Mouse (Mus musculus) adrenal gland, postnatal 10 days (tissue): ENCODE measurements around the gene Mllt11. TPM values are rescaled to one million over a fixed set of nuclear protein-coding genes. Genes with fewer than 3 reads are reported as not detected.
"Not testable (repeated sequence)": the region's sequence is repeated elsewhere in the genome, so short reads cannot be mapped to it uniquely, and the experiment has no call there.

Experiments used
- DNase-seq: peaks from one replicate; pipeline ENCODE4 v3.0.0; 2021; ENCODE audit warnings: mixed read lengths
- total RNA-seq, 2 experiments: library from RNA; stranded (reverse); gene quantifications; 2 replicates each; pipeline ENCODE4 v1.2.3; 2021

The Mllt11 gene
- total RNA-seq, 2 experiments from 2014 or later, result 13.8 to 23.7 TPM

DNA sequence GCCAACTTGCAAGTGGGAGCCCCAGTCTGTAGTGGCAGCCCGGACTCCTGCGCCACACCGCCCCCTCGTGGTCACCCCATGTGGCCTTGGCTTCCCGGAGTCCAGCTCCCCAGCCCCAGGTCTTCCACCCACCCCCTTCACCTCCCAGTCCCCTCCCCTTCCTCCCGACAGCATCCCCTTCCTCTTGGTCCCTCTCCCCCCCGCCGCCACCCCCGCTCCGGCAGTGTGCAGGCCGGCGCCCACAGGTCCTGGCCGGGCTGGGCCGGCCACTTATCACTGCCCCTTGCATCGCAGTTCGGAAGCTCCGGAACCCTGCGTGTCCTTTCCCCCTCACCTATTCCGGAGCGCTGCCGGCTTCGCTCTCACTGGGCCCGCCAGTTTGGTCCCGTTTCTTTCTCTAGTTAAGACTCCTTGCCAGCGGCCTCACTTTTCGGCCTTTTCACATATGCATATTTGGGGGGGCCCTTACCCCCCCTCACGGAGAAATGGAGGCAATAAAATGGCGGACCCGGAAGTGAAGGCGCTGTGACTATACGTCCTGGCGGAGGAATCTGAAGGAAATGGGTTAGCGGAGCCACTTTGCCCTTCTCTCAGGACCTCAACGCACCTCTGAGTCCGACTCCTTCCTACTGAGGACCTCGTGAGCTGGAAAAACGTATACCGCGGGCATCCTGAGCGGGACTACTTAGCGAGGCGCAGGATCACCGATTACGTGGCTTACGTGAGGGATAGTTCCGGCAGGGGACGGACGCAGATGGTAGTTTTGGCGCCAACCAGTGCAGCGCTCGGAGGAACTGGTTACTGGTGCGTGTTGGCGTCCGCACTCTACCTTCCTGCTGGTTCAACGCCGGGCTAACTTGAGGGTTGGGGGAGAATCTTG lies 14.5 kb downstream of the Mllt11 start, which contains the start of gene Gabpb2:
Gene Gabpb2, minus strand, starts transcription at position 662 of the 880 bp plus-strand sequence.
- DNase-seq, result peak; percentile 99

DNA sequence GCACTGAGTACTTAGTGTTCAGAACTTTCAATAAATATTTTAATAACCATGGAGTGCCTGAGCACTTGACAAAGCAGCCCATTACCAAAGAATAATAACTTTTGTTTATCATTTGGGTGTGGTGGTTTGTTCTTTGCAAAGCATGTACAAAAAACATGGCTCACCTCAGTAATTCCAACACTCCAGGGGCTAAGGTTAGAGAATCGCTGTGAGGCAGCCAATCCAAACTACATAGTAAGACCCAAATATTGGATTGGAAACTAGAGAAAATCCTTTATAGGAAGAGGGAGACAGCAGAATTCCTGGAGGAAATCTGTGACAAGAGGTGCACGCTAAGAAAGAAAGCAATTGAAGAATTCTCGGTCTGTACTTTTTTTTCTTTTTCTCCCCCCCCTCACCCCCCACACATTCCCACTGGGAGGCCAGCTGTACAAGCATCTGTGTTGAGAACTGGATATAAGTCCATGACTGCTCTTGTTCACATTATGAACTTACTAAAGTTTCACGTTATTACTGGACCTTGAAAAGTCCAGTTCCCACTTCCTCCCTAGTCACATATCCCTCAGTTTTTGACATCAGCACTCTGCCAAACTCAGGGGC lies 15.2 kb downstream of the Mllt11 start:
- no peak for DNase-seq

DNA sequence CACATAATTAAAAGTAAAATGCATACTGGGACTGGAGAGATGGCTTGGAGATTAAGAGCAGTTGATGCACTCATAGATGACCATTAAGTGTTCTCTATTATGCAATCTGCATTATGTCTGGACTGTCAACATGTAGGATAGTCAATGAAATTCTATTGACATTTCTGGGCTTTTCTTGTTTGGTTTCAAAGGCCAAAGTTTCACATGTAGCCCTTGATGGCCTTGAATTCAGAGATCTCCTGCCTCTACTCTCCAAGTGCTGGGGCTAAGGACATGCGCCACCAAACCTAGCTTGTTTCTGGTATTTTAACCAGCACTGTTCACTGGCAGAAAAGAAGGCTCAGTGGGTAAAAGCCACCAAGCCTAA lies 18.4 kb downstream of the Mllt11 start:
- DNase-seq, result no peak

DNA sequence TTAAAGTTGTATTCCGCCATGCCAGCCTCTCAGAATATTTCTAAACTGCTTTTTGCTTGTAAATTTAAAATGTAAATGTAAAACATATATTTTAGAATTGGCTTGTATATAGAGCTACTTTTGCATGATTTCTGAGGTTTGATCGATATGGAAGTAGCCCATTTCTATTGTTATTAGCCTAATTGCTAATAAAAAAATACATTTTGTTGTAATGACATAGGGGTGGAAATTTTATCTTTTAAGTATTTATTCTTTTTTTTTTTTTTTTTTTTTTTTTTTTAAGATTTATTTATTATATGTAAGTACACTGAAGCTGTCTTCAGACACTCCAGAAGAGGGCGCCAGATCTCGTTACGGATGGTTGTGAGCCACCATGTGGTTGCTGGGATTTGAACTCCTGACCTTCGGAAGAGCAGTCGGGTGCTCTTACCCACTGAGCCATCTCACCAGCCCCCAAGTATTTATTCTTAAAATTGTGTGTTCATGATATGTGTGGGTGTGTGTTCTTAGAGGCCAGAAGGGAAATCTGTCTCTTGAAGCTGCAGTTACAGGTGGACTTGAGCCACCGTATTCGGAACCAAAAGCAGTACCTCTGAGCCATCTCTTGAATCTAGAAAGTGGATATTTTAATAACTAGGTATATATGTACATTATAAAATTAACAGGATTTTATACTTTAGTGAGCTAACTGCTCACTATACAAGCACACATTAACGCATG lies 18.9 kb downstream of the Mllt11 start:
- not testable (repeated sequence) for DNase-seq

DNA sequence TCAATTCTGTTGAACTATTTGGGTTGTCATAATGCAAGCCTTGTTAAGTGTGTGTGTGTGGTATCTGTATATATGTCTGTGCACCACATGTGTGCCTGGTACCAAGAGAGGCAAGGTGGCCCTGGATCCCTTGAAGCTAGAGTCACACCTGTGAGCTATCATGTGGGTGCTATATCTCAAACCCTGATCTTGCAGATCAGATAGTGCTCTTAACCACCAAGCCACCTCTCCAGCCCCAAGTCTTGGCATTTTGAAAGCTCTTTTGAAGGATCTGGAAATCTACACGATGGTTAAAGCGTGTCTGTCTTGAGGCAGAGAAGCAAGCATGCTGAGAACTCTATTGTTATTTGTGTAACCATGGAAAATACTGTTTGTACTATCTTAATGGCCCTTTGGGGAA lies 21.4 kb downstream of the Mllt11 start:
- DNase-seq, result no peak

DNA sequence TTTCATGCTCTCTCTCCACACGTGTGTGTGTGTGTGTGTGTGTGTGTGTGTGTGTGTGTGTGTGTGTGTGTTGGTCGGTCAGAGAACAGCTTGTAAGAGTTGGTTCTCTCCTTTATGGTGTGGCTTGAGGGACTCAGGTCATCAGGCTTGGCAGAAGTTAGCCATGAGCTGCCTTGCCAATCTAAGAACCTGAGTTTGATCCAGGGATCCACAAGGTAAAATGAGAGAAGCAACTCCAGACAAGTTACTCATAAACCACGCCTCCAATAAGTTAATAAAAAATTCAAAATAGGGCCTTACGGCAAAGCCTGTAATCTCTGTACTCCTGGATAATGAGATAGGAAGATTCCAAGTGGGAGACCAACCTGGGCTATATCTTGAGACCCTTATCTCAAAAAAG lies 23.7 kb downstream of the Mllt11 start:
- DNase-seq, result no peak

DNA sequence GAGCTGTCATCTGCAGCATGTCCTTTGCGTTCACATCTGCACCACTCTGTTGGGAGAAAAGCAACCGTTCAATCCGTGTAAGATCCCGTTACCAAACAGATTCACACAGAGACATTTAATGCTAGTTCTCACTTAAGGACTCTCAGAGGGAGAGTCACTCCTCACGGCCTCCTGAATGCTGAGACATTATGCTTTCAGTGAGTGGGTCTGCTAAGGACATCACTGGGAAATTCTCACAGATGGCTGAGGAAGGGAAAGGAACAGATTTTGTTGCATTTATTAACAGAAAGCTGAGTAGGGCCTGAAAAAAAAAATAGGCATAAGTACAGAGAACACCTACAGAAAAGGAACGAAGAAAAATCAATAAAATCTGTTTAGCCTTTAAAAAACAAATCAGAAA lies 28.1 kb downstream of the Mllt11 start:
- DNase-seq, result no peak

DNA sequence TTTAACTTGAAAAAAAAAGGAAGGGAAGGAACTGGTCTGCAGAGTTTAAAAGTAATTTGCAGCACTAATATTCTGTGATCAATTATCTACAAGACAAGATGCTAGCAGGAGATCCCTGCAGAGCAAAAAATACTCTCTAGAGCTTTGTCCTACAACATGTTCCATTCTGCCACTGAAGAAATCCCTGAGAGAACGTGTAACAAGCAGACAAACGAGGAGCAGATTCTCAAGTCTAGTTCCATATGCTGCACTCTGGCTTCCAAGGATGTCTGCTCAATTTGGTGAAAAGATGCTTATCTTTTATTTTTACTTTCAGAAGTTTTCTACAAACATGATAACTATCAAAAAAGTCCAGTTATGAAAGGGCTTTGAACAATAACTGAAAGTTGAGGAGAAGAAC lies 31.4 kb downstream of the Mllt11 start:
- DNase-seq, result no peak

DNA sequence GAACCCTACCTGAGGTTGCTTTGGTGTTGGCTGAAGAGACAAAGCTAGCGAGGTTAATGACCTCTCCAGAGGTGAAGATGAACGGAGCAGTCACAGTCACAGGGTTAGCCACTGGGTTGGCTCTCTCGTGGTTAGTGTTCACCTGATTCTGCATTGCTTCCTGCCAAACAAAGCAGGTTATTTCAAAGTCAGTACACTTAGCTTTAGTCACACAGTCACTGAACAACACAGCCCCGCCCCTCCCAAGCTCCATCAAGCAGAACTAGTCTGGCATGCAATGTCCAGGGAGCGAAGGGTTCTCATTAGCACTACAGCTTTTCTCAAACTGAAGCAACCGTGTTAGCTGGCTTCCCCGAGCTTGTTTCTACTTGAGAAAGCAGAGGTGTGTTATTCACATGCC lies 31.8 kb downstream of the Mllt11 start:
- DNase-seq, result no peak

DNA sequence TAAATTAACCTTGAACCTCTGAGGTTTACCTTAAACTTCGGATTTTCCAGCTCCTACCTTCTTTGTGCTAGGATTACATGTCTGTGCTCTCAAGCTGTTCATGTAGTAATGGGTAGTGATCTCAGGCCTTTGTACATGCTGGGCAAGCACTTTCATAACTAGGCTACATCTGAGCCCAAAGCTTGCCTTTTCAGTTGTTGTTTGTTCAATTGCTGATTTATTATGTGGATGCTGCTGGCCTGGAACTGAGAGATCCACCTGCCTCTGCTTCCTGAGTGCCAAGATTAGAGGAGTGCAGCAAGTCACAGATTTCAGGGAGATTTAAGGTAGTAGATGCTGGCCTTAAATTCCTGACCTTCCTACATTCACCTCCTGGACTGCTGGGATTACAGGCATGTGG lies 32.9 kb downstream of the Mllt11 start:
- no peak for DNase-seq

DNA sequence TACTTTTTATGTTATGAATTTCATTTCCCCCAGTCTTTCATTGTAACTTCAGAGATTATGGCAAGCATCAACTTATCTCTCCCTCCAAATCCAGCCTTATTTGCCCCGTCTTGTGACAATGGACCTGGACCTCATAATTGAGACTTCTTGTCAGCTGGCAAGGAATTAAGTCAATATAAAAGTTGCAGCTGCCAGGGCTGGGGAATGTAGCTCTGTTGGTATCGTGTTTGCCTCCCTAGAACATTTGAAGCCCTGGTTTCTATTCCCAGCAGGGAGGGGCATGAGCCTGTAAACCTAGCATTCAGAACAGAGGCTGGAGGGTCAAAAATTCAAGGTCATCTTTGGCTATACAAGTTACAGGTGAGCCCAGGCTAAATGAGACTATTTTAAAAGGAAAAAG lies 36.2 kb downstream of the Mllt11 start:
- no peak for DNase-seq

DNA sequence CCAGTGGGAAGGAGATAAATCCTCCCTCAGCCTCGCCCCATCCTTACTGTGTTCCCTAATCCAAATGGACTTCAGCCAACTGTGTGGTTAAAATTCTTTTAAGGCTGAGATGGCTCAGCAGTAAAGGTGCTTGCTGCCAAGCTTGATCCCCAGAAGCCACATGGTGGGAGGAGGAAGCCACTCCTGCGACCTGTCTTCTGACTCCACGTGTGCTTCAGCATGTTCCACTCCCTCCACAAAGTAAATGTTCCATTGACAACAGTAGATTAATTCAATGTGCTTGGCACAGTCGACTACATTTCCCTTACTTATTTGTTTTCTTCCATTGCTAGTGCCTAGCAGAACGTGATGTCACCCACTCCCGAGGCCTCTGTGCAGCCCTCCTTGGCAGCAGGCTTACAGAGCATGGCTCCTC lies 37.2 kb downstream of the Mllt11 start:
- no peak for DNase-seq

DNA sequence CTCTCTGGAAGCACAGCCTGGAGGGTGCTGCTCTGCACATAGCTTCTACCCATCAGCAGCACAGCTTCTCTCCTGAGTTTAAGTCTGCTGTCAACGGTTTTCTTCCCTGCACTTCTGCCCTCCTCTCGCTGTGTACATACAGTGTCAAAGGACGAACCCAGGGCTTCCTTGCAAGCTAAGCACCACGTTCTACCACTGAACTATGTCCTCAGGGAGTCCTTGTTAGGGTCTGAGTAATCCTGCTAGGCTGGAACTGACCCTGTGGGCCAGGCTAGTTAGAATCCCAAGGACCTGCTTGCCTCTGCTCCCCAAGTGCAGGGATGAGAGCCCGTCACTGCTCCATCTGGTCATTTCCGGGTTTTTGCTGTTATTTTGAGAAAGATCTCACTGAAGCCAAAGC lies 45.1 kb downstream of the Mllt11 start:
- DNase-seq, result no peak

DNA sequence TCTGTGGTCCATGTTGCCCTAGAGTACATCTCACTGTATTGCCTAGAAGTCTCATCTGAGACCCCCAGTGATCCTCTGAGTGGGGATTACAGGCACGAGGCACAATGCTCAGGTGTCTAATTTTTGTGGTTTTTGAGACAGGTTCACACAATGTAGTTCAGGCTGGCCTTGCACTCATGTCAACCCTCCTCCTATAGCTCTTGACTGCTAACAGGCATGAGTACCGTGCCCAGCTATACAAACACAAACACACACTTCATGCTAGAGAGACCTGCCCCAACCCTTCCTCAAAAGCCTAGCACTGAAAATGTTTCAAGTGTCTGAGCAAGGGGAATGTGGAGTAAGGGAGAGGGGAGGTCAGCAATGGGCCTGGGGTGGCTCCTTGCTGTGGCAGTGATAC lies 45.9 kb downstream of the Mllt11 start:
- no peak for DNase-seq

DNA sequence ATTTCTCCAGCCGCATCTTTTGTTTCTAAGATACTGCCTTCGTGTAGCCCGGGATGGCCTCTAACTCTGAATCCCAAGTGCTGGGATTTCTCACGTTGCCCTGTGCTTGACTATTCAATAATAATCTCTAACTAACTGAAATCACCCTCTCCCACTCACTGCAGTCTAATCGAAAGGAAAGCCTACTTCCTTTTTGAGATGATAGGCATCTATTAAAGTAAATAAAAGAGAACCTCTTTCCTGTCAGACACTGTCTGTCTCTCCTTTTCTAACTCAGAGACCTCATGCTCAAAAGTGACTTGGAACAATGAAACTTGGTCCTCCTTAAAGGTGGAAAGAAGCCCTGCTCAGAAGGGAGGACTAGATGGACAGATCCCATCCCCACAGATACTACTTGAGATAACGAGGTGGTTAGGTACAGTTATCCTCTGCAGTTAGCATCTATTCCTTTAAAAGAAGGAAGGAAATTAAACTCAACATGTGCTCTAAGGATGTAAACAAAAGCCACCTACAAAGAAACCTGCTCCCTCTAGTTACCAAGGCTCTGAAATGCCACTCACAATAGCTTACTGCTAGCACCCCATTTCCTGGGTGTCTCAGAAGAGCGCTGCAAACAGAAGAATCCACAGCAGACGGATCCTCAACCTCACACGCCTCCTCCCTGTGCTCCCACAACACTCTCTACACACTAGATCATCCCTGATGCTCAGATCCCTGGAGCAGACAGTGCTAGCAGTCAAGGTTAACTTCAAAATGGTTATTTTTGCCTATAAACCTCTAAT lies 47.0 kb downstream of the Mllt11 start:
- DNase-seq, result no peak

DNA sequence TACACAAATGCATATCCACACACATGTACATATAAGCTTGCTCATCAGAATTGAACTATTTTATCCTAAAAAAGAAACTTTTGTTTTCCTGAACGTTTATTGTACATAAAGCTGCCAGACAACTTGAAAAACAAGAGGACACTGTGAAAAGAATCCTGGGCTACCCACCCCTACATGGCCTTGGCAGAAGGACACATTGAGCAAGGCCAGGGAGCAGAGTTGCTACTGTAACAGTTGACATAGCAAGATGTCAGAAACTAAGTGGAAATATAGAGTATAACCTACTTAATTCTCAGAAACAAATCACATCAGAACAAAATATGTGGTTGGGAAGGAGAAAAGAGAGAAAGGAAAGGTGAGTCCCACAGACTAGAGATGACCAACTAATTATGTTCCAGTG lies 50.1 kb downstream of the Mllt11 start:
- DNase-seq, result peak; percentile 33

DNA sequence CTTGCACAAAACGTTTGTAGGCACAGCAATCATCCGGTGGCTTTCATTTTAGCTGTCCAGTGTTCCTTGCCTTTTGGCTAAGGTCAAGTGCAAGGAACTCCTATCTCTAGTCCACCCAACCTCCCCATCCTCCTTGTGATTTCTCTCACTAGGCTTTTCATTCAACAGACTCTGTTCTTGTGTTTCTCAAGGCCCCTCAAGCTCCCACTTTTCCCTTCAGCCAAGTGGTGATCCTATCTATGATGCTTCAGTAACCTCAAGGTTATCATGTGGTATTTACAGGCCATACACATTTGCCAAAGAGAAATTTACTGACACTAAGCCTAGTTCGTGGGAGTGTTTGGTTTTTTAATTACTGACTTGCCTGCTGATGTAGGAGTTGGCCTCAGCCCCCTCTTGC lies 52.1 kb downstream of the Mllt11 start:
- no peak for DNase-seq

DNA sequence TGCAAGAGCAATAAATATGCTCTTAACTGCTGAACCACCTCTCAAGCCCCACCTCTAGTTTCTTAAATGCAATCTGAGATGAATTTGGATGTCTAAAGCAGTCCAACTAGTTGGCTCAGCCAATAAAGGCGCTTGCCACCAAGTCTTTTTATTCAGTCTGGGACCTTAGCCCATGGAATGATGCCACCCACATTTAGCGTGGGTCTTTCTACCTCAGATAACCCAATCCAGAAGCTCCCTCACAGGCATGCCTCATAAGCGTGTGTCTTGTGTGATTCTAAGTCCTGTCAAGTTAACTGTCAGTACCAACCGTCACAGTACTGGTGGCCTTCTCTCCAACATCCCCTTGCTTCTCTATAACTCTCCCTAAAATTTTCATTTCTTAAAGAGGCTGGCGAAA lies 53.0 kb downstream of the Mllt11 start:
- no peak for DNase-seq

DNA sequence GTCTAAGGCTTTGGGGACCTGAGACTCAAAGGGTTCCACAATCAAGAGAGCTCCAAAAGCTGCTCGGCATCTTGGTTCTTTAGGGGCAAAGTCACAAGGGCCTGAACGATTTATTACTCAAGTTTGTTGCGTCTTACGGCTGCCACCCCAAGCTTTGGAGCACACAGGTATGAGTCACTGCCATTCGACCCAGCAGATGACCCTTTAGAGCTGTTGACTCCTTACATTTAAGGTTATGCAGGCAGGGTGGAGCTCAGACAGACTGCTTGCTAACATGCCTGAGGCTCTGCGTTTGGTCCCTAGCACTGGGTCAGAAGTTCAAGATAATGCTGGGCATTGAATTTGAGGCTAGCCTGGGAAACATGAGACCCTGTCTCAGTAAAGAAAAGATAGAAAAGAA lies 54.4 kb downstream of the Mllt11 start:
- no peak for DNase-seq

DNA sequence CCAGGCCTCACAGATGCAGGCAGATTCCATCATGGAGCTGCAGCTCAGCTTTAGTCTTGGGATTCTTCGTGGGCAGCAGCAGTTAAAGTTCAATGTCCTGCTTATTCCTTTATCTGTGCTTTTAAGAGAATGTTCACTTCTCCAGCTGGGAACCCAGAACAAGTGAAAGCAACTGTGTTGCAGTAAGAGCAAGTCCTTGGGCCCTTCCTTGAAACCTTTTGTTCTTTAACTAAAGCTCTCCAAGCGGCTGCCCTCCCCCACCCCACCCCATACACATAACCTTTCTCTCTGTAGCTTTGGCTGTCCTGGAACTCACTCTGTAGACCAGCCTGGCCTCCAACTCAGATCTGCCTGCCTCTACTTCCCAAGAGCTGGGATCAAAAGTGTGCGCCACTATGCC lies 55.5 kb downstream of the Mllt11 start:
- no peak for DNase-seq

DNA sequence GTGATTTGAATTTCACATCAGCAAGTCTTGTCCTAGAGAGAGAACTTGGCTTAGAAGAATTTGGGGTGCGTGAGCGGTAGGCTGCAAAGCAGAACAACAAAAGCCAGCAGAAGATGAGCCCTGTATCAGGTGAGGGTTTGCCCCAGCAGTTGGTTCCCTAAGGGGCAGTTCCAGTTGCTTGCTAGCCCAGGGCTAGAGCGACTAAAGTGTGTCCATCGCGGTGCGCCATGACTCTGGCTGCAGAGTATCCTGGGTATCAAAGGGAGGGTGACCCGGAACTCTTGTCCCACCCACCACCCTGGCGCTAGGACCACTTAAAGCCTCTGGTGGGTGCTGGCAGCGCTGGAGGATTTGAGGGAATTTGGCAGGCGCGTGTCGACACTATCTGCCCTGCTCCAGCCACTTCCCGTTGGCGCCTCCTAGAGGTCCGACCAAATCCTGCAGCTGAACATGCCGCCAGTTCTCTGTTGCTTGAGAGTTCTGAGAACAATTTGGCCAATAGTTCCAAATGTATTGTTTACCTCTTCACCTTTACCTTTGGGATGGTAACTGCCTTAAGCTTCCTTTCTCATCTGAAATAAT lies 57.9 kb downstream of the Mllt11 start:
- DNase-seq, result peak; percentile 93
